Mouse (Mus musculus): ENCODE results near the gene Itgam. TPM values are rescaled to one million over a fixed set of nuclear protein-coding genes. Genes with fewer than 3 reads are reported as not detected.
A peak's percentile ranks its signal among the peaks of the same experiment; 100 is the strongest.

Itgam gene
- total RNA-seq, 1 experiment, result 1.0 TPM

DNA sequence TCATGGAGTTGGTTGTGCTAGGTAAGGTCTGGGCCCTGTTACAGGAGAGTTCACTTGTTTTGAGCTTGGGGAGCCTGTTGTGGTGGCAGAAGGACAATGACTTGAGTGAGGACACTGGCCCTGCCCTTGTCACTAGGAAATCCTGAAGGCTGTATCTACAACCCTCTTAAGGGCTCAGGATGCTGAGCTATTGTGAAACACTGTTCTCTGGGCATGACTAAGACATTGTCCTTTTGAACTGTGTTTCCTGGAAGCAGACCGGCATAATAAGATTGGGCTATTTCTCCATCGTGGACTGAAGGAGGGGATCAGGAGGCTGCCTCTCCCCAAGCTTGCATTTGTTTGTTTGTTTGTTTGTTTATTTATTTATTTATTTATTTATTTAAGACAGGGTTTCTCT, 43.3 kb upstream of the Itgam start:
- H3K9me3 ChIP-seq (ENCODE audit: control insufficient read depth, insufficient read depth, low read depth, low read length), result no peaks in the 10 kb centered on the region
- H3K36me3 ChIP-seq (ENCODE audit: control insufficient read depth, insufficient read depth, low read length, poor library complexity, severe bottlenecking), result no peaks in the 10 kb centered on the region
- no peak overlapping the region for H3K9ac ChIP-seq (ENCODE audit: insufficient read depth, low read depth, low read length, poor library complexity, severe bottlenecking)
- no peak overlapping the region for H3K27ac ChIP-seq (ENCODE audit: insufficient read depth, low read depth, low read length, poor library complexity, severe bottlenecking)
- no peak for DNase-seq (ENCODE audit: low read depth, low spot score)
- H3K4me3 ChIP-seq (ENCODE audit: insufficient read depth in 1 of 2, low read depth in 1 of 2, low read length in 2 of 2, poor library complexity in 1 of 2, severe bottlenecking in 1 of 2), result no peak overlapping the region
- in situ Hi-C loops (cut with MboI; ENCODE audit: low sequenced_read_pairs in 2 of 2, unreplicated experiment in 2 of 2), result loop anchor here (10.0 to 25.0 kb wide), 2 partner anchors 186 to 193 kb away; partner anchors contain the start of gene Cox6a2 (in 2 of the 2)
- no peaks in the 10 kb centered on the region for H3K4me1 ChIP-seq (ENCODE audit: control insufficient read depth in 2 of 2, insufficient read depth in 2 of 2, low read length in 2 of 2, poor library complexity in 1 of 2)
- TF ChIP-seq MAFK (IDR thresholded peaks at IDR 0.05; ENCODE audit: insufficient read depth, low read depth, low read length) (no peak), HCFC1 (IDR thresholded peaks at IDR 0.05; ENCODE audit: borderline replicate concordance, insufficient read depth, low read length) (no peak), CHD2 (IDR thresholded peaks at IDR 0.05; ENCODE audit: low read depth, low read length) (no peak), ZC3H11A (IDR thresholded peaks at IDR 0.05; ENCODE audit: borderline replicate concordance, low read depth, low read length) (no peak), ZNF384 (IDR thresholded peaks at IDR 0.05; ENCODE audit: low read depth, low read length) (no peak)

DNA sequence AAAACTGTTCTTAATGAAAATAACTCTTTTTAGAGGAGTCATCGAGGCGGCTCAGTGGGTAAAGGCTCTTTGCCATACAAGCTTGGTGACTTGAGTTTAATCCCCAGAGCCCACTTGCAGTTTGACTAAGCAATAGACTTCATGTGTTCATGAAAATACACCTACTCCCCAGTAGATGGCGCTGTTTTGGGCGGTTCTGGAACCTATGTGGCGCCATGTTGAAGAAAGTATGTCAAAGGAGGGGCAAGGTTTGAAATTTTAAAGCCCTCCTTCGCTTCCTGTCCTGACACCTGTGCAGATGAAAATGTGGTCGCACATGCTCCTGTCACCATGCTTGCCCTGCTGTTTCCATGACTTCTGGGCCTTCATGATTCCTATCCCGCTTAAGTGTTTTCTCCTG, 39.5 kb upstream of the Itgam start:
- no peak overlapping the region for H3K27ac ChIP-seq (ENCODE audit: insufficient read depth, low read depth, low read length, poor library complexity, severe bottlenecking)
- in situ Hi-C loops (cut with MboI; ENCODE audit: low sequenced_read_pairs in 2 of 2, unreplicated experiment in 2 of 2), result loop anchor here in 1 of 2 experiments (25.0 kb wide), 1 partner anchor 189 kb away; the partner anchor contains the start of gene Cox6a2
- H3K9me3 ChIP-seq (ENCODE audit: control insufficient read depth, insufficient read depth, low read depth, low read length), result no peaks in the 10 kb centered on the region
- peak; percentile 40 for DNase-seq (ENCODE audit: low read depth, low spot score)
- no peak overlapping the region for H3K9ac ChIP-seq (ENCODE audit: insufficient read depth, low read depth, low read length, poor library complexity, severe bottlenecking)
- no peaks in the 10 kb centered on the region for H3K4me1 ChIP-seq (ENCODE audit: control insufficient read depth in 2 of 2, insufficient read depth in 2 of 2, low read length in 2 of 2, poor library complexity in 1 of 2)
- 0 out of 2 replicates have a peak, but pooled peaks have one; percentile 29 for TF ChIP-seq ZC3H11A (IDR thresholded peaks at IDR 0.05; ENCODE audit: borderline replicate concordance, low read depth, low read length)
- TF ChIP-seq CHD2 (IDR thresholded peaks at IDR 0.05; ENCODE audit: low read depth, low read length), result no peak
- no peak overlapping the region for H3K4me3 ChIP-seq (ENCODE audit: insufficient read depth in 1 of 2, low read depth in 1 of 2, low read length in 2 of 2, poor library complexity in 1 of 2, severe bottlenecking in 1 of 2)
- no peaks in the 10 kb centered on the region for H3K36me3 ChIP-seq (ENCODE audit: control insufficient read depth, insufficient read depth, low read length, poor library complexity, severe bottlenecking)

DNA sequence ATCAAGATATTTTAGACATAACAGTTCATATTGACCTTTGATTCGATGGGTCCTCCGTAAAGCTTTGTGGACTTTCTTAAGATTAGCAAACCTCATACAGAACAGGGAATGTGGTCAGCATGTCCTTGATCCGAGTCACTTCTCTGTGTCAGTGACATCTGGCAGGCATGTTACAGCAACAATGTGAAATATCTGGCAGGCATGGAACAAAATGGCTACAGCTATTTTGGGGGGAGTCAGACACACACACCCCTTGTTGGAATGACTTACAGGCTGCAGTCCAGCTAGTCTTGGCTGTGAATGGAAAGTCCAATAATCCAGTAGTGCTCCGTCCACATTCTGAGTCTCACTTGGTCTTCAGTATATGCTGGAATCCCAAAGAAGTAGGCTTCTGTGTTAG, 38.9 kb upstream of the Itgam start:
- in situ Hi-C loops (cut with MboI; ENCODE audit: low sequenced_read_pairs in 2 of 2, unreplicated experiment in 2 of 2), result loop anchor here in 1 of 2 experiments (25.0 kb wide), 1 partner anchor 189 kb away; the partner anchor contains the start of gene Cox6a2
- no peak overlapping the region for H3K4me3 ChIP-seq (ENCODE audit: insufficient read depth in 1 of 2, low read depth in 1 of 2, low read length in 2 of 2, poor library complexity in 1 of 2, severe bottlenecking in 1 of 2)
- no peaks in the 10 kb centered on the region for H3K9me3 ChIP-seq (ENCODE audit: control insufficient read depth, insufficient read depth, low read depth, low read length)
- H3K4me1 ChIP-seq (ENCODE audit: control insufficient read depth in 2 of 2, insufficient read depth in 2 of 2, low read length in 2 of 2, poor library complexity in 1 of 2), result no peaks in the 10 kb centered on the region
- no peak for DNase-seq (ENCODE audit: low read depth, low spot score)
- H3K36me3 ChIP-seq (ENCODE audit: control insufficient read depth, insufficient read depth, low read length, poor library complexity, severe bottlenecking), result no peaks in the 10 kb centered on the region
- no peak for TF ChIP-seq ZC3H11A (IDR thresholded peaks at IDR 0.05; ENCODE audit: borderline replicate concordance, low read depth, low read length)
- TF ChIP-seq MAFK (IDR thresholded peaks at IDR 0.05; ENCODE audit: insufficient read depth, low read depth, low read length), result no peak
- no peak for TF ChIP-seq ZNF384 (IDR thresholded peaks at IDR 0.05; ENCODE audit: low read depth, low read length)
- no peak for TF ChIP-seq CHD2 (IDR thresholded peaks at IDR 0.05; ENCODE audit: low read depth, low read length)
- TF ChIP-seq HCFC1 (IDR thresholded peaks at IDR 0.05; ENCODE audit: borderline replicate concordance, insufficient read depth, low read length), result no peak
- no peak overlapping the region for H3K9ac ChIP-seq (ENCODE audit: insufficient read depth, low read depth, low read length, poor library complexity, severe bottlenecking)
- H3K27ac ChIP-seq (ENCODE audit: insufficient read depth, low read depth, low read length, poor library complexity, severe bottlenecking), result no peak overlapping the region

DNA sequence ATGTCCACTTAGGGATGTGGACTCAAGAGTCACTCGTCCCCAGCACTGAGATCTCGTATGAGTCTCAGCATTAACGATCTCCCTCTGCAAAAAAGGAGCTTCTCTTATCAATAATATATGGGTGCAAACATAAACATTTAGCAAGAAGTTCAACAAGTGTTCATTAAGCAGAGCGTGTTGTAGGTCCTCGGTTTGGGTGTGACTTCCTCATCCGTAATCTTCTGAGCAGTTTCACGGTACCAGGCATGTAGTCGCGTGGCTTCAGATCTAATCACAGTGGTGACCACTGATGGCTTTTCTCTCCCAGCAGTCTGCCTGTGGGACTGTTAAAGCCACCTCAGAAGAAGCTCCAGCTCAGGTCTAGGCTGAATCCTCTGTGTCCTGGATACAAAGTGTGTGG, 38.1 kb upstream of the Itgam start:
- no peak for TF ChIP-seq ZC3H11A (IDR thresholded peaks at IDR 0.05; ENCODE audit: borderline replicate concordance, low read depth, low read length)
- no peak for TF ChIP-seq MAFK (IDR thresholded peaks at IDR 0.05; ENCODE audit: insufficient read depth, low read depth, low read length)
- TF ChIP-seq CHD2 (IDR thresholded peaks at IDR 0.05; ENCODE audit: low read depth, low read length), result no peak
- no peak for TF ChIP-seq ZNF384 (IDR thresholded peaks at IDR 0.05; ENCODE audit: low read depth, low read length)
- TF ChIP-seq HCFC1 (IDR thresholded peaks at IDR 0.05; ENCODE audit: borderline replicate concordance, insufficient read depth, low read length), result no peak
- Histone ChIP-seq H3K27ac (ENCODE audit: insufficient read depth, low read depth, low read length, poor library complexity, severe bottlenecking) (no peak overlapping the region), H3K9ac (ENCODE audit: insufficient read depth, low read depth, low read length, poor library complexity, severe bottlenecking) (no peak overlapping the region), H3K4me1 (ENCODE audit: control insufficient read depth in 2 of 2, insufficient read depth in 2 of 2, low read length in 2 of 2, poor library complexity in 1 of 2) (no peaks in the 10 kb centered on the region), H3K9me3 (ENCODE audit: control insufficient read depth, insufficient read depth, low read depth, low read length) (no peaks in the 10 kb centered on the region), H3K36me3 (ENCODE audit: control insufficient read depth, insufficient read depth, low read length, poor library complexity, severe bottlenecking) (no peaks in the 10 kb centered on the region), H3K4me3 (ENCODE audit: insufficient read depth in 1 of 2, low read depth in 1 of 2, low read length in 2 of 2, poor library complexity in 1 of 2, severe bottlenecking in 1 of 2) (no peak overlapping the region)
- no peak for DNase-seq (ENCODE audit: low read depth, low spot score)
- in situ Hi-C loops (cut with MboI; ENCODE audit: low sequenced_read_pairs in 2 of 2, unreplicated experiment in 2 of 2), result loop anchor here in 1 of 2 experiments (25.0 kb wide), 1 partner anchor 188 kb away; the partner anchor contains the start of gene Cox6a2

DNA sequence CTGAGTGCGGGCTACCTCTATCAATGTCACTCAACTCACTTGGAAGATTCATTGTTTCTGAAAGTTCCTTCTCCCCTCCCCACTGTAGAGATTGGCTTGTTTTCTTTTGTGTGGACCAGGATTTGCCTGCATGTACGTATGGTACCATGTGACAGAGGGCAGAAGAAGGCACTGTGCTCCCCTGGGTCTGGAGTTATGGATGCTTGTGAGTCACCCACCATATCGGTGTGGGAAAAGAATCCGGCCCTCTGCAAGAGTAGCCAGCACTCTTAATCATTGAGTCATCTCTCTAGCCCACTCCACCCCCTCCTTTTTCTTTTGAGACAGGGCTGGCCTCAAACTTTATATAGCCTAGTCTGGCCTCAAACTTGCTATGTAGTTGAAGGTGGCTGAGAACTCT, 37.5 kb upstream of the Itgam start:
- in situ Hi-C loops (cut with MboI; ENCODE audit: low sequenced_read_pairs in 2 of 2, unreplicated experiment in 2 of 2), result loop anchor here in 1 of 2 experiments (25.0 kb wide), 1 partner anchor 187 kb away; the partner anchor contains the start of gene Cox6a2
- DNase-seq (ENCODE audit: low read depth, low spot score), result no peak
- Histone ChIP-seq H3K9me3 (ENCODE audit: control insufficient read depth, insufficient read depth, low read depth, low read length) (no peaks in the 10 kb centered on the region), H3K4me1 (ENCODE audit: control insufficient read depth in 2 of 2, insufficient read depth in 2 of 2, low read length in 2 of 2, poor library complexity in 1 of 2) (no peaks in the 10 kb centered on the region), H3K4me3 (ENCODE audit: insufficient read depth in 1 of 2, low read depth in 1 of 2, low read length in 2 of 2, poor library complexity in 1 of 2, severe bottlenecking in 1 of 2) (no peak overlapping the region), H3K36me3 (ENCODE audit: control insufficient read depth, insufficient read depth, low read length, poor library complexity, severe bottlenecking) (no peaks in the 10 kb centered on the region), H3K27ac (ENCODE audit: insufficient read depth, low read depth, low read length, poor library complexity, severe bottlenecking) (no peak overlapping the region), H3K9ac (ENCODE audit: insufficient read depth, low read depth, low read length, poor library complexity, severe bottlenecking) (no peak overlapping the region)
- TF ChIP-seq ZC3H11A (IDR thresholded peaks at IDR 0.05; ENCODE audit: borderline replicate concordance, low read depth, low read length), result no peak
- no peak for TF ChIP-seq HCFC1 (IDR thresholded peaks at IDR 0.05; ENCODE audit: borderline replicate concordance, insufficient read depth, low read length)
- no peak for TF ChIP-seq ZNF384 (IDR thresholded peaks at IDR 0.05; ENCODE audit: low read depth, low read length)
- no peak for TF ChIP-seq CHD2 (IDR thresholded peaks at IDR 0.05; ENCODE audit: low read depth, low read length)
- TF ChIP-seq MAFK (IDR thresholded peaks at IDR 0.05; ENCODE audit: insufficient read depth, low read depth, low read length), result no peak
